Mouse (Mus musculus): ENCODE data around the gene Ipo8. TPM values are rescaled to one million over a fixed set of nuclear protein-coding genes. Genes with fewer than 3 reads are reported as not detected.

The Ipo8 gene
- polyA plus RNA-seq, 1 experiment, result 12.0 TPM

DNA sequence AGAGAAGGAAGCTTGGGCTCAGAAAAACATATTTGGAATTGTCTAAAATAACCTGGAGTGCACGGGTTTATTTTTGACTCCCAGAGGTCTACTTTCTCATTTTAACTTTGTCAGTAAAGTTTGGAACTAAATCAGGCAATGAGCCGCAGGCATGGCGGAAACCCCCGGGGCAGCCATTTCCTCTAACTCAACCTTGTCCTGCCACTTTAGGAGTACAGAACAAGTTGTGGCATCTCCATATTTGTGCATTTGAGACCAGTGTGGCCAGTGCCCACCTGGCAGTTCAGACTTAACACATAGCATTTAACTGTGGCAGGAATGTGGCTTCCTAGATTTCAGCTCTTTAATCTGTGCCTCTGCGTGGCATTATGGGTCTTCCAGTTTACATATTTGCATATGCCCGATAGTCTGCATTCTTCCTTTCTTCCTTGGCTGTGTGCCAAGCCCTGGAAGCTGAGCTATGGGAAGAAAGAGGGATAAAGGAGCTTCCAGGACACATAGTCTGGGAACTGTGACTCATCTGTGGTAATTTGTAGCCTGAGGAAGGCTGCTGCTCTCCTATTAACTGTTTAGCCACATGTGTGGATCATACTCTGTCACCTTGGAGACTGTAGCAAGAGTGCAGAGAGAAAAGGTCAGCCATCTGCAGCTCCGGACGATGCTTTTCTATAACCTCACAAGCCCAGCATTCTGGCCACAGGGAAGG, 90.6 kb downstream of the Ipo8 start:
- Histone ChIP-seq H3K27ac (ENCODE audit: control insufficient read depth, insufficient read depth, low read length) (no peak overlapping the region), H3K27me3 (ENCODE audit: control insufficient read depth, insufficient read depth, low read length) (no peaks in the 10 kb centered on the region), H3K4me3 (ENCODE audit: control insufficient read depth, insufficient read depth, low read length) (no peak overlapping the region), H3K4me1 (replicated peaks; ENCODE audit: control insufficient read depth, insufficient read depth, low read length) (no peaks in the 10 kb centered on the region), H3K36me3 (ENCODE audit: control insufficient read depth, insufficient read depth, low read length) (no peaks in the 10 kb centered on the region)
- no peak for DNase-seq
- 85% methylated on average over 8 of the region's 8 CpGs for WGBS
- no peak for TF ChIP-seq POLR2A (IDR thresholded peaks at IDR 0.05; ENCODE audit: control insufficient read depth, extremely low read depth, insufficient read depth, low read length, poor library complexity)
- no peak for TF ChIP-seq CTCF (IDR thresholded peaks at IDR 0.05; ENCODE audit: borderline replicate concordance, control insufficient read depth, extremely low read depth, insufficient read depth, low read length, poor library complexity)

DNA sequence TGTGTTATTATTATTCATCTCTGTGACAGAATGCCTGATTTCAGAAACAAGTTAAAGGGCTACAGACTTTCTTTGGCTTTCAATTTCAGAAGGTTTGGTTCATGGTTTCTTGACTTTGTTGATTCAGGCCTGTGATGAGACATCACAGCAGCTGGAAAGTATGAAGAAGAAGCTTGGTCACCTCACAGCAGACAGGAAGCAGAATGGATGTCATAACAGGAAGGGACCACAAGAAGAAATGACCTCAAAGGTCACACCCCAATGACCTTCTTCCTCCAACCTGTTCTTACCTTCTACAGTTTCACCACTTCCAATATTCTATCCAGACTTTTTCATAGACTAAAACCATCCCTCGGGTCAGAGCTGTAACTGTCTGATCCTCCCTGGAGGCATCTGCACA, 94.9 kb downstream of the Ipo8 start:
- Histone ChIP-seq H3K4me3 (ENCODE audit: control insufficient read depth, insufficient read depth, low read length) (no peak overlapping the region), H3K27ac (ENCODE audit: control insufficient read depth, insufficient read depth, low read length) (no peak overlapping the region), H3K27me3 (ENCODE audit: control insufficient read depth, insufficient read depth, low read length) (no peaks in the 10 kb centered on the region), H3K4me1 (replicated peaks; ENCODE audit: control insufficient read depth, insufficient read depth, low read length) (no peaks in the 10 kb centered on the region), H3K36me3 (ENCODE audit: control insufficient read depth, insufficient read depth, low read length) (no peaks in the 10 kb centered on the region)
- no peak for DNase-seq
- TF ChIP-seq CTCF (IDR thresholded peaks at IDR 0.05; ENCODE audit: borderline replicate concordance, control insufficient read depth, extremely low read depth, insufficient read depth, low read length, poor library complexity) (no peak), POLR2A (IDR thresholded peaks at IDR 0.05; ENCODE audit: control insufficient read depth, extremely low read depth, insufficient read depth, low read length, poor library complexity) (no peak)
- WGBS, result 86% methylated on average over 1 of the region's 1 CpGs

DNA sequence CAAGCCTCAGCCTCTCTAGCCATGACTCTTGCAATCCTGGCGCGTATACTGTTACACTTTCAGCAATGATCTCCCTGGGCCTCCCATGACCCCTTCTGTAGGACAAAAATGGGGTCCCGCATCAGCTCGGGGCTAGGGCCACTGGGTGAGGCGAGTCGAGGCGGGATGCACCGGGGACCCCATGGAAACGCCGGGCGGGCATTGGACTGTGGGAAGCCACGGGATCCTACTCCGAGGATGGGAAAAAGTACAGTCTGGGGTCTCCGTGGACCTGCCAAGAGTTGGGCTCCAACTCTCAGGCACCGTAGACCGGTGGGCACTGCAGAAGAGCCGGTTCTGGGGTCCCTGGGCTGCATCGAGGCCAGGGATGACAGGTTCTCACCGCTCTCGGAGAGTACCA, 97.3 kb downstream of the Ipo8 start:
- no peak for DNase-seq
- WGBS, result 98% methylated on average over 20 of the region's 20 CpGs
- H3K36me3 ChIP-seq (ENCODE audit: control insufficient read depth, insufficient read depth, low read length), result no peaks in the 10 kb centered on the region
- no peaks in the 10 kb centered on the region for H3K27me3 ChIP-seq (ENCODE audit: control insufficient read depth, insufficient read depth, low read length)
- no peak overlapping the region for H3K27ac ChIP-seq (ENCODE audit: control insufficient read depth, insufficient read depth, low read length)
- no peaks in the 10 kb centered on the region for H3K4me1 ChIP-seq (replicated peaks; ENCODE audit: control insufficient read depth, insufficient read depth, low read length)
- TF ChIP-seq CTCF (IDR thresholded peaks at IDR 0.05; ENCODE audit: borderline replicate concordance, control insufficient read depth, extremely low read depth, insufficient read depth, low read length, poor library complexity), result no peak
- TF ChIP-seq POLR2A (IDR thresholded peaks at IDR 0.05; ENCODE audit: control insufficient read depth, extremely low read depth, insufficient read depth, low read length, poor library complexity), result no peak
- H3K4me3 ChIP-seq (ENCODE audit: control insufficient read depth, insufficient read depth, low read length), result no peak overlapping the region

DNA sequence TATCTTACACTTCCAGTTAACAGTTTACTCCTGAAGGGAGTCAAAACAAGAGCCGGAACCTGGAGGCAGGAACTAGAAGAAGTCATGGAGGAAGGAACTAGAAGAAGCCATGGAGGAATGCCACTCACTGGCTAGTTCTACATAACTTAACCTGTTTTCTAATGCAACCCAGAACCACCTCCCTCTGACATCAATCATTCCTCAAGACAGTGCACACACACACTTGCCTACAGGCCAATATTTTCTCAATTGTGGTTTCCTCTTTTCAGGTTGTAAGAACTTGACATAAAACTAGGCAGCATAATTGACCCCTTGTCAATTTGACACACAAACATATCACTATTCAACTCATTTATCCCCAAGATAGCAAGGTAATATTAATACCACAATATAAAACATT, 98.3 kb downstream of the Ipo8 start:
- TF ChIP-seq CTCF (IDR thresholded peaks at IDR 0.05; ENCODE audit: borderline replicate concordance, control insufficient read depth, extremely low read depth, insufficient read depth, low read length, poor library complexity) (no peak), POLR2A (IDR thresholded peaks at IDR 0.05; ENCODE audit: control insufficient read depth, extremely low read depth, insufficient read depth, low read length, poor library complexity) (no peak)
- Histone ChIP-seq H3K27ac (ENCODE audit: control insufficient read depth, insufficient read depth, low read length) (no peak overlapping the region), H3K4me1 (replicated peaks; ENCODE audit: control insufficient read depth, insufficient read depth, low read length) (no peaks in the 10 kb centered on the region), H3K4me3 (ENCODE audit: control insufficient read depth, insufficient read depth, low read length) (no peak overlapping the region), H3K36me3 (ENCODE audit: control insufficient read depth, insufficient read depth, low read length) (no peaks in the 10 kb centered on the region), H3K27me3 (ENCODE audit: control insufficient read depth, insufficient read depth, low read length) (no peaks in the 10 kb centered on the region)
- WGBS, result 54% methylated on average over 1 of the region's 1 CpGs
- DNase-seq, result no peak

DNA sequence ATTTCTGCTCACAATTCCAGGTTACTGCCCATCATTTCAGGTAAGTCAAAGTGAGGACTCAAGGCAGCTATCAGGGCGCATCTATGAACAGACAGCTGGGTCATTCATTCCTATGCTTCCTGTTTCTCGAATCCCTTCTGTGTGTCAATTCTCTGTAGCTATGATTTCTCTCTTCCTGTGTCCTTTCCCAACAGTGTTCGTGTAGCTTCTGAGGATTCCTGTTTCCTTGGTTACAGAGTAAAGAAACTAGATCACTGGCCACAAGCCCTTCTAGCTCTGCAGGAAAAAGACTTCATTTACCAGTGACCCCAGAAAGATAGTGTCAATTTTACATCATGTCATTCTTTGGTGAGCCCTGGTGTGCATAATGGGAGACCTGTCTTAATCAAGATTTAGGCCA, 102.7 kb downstream of the Ipo8 start:
- 41% methylated on average over 3 of the region's 3 CpGs for WGBS
- H3K4me3 ChIP-seq (ENCODE audit: control insufficient read depth, insufficient read depth, low read length), result no peak overlapping the region
- no peak for TF ChIP-seq CTCF (IDR thresholded peaks at IDR 0.05; ENCODE audit: borderline replicate concordance, control insufficient read depth, extremely low read depth, insufficient read depth, low read length, poor library complexity)
- no peak for TF ChIP-seq POLR2A (IDR thresholded peaks at IDR 0.05; ENCODE audit: control insufficient read depth, extremely low read depth, insufficient read depth, low read length, poor library complexity)

DNA sequence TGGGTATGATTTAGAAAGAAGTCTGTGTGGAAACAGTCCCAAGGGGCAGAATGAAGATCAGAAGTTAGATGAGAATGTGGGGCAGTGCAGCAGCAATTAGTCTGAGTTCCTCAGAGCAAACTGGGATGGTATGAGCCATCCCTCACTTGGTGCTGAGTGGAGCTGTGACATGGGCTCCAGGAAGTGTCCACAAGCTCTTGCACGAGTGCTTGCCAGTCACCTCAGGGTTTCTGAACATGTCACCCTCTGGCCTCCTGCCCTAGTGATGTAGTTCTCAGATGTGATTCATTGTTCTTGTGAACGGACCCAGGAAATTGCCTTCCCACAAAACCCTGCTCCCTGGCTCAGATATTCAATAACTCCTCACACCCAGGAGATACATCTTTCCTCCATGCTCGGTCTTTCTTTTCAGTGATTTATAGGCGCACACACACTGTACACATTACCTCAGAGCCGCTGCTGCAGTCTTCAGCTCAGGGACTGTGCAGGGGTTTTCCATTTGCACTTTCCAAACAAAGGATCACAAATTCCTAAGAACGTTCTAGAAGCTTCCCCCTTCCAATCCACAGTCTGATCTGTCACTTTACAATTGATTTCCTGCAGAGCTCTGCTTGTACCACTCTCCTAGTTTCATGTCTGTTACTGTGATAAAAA, 103.3 kb downstream of the Ipo8 start:
- Histone ChIP-seq H3K4me1 (replicated peaks; ENCODE audit: control insufficient read depth, insufficient read depth, low read length) (no peaks in the 10 kb centered on the region), H3K27ac (ENCODE audit: control insufficient read depth, insufficient read depth, low read length) (no peak overlapping the region), H3K36me3 (ENCODE audit: control insufficient read depth, insufficient read depth, low read length) (no peaks in the 10 kb centered on the region), H3K27me3 (ENCODE audit: control insufficient read depth, insufficient read depth, low read length) (no peaks in the 10 kb centered on the region), H3K4me3 (ENCODE audit: control insufficient read depth, insufficient read depth, low read length) (no peak overlapping the region)
- WGBS, result 81% methylated on average over 6 of the region's 6 CpGs
- TF ChIP-seq CTCF (IDR thresholded peaks at IDR 0.05; ENCODE audit: borderline replicate concordance, control insufficient read depth, extremely low read depth, insufficient read depth, low read length, poor library complexity) (no peak), POLR2A (IDR thresholded peaks at IDR 0.05; ENCODE audit: control insufficient read depth, extremely low read depth, insufficient read depth, low read length, poor library complexity) (no peak)
- DNase-seq, result no peak

More for the DNA sequence above, 102.7 kb downstream of the Ipo8 start:
- no peaks in the 10 kb centered on the region for H3K36me3 ChIP-seq (ENCODE audit: control insufficient read depth, insufficient read depth, low read length)
- H3K27ac ChIP-seq (ENCODE audit: control insufficient read depth, insufficient read depth, low read length), result no peak overlapping the region
- DNase-seq, result no peak
- no peaks in the 10 kb centered on the region for H3K27me3 ChIP-seq (ENCODE audit: control insufficient read depth, insufficient read depth, low read length)
- H3K4me1 ChIP-seq (replicated peaks; ENCODE audit: control insufficient read depth, insufficient read depth, low read length), result no peaks in the 10 kb centered on the region

All from thymus, adult 2 months (tissue).